Mouse (Mus musculus): ENCODE measurements at regions not wholly inside any gene's neighbourhood (a gene's known extent, or its start where the extent isn't known, plus 50 kb on each side); places are given as distances from the start of the nearest gene placed in this dataset.
"Not testable (repeated sequence)": the region's sequence is repeated elsewhere in the genome, so short reads cannot be mapped to it uniquely, and the experiment has no call there.

GRCm38 (mm10) chr10:29044781-29045180 is 58.7 kb upstream of the 2310057J18Rik start:
- H3K9ac ChIP-seq (ENCODE audit: insufficient read depth, low read depth); in situ Hi-C loops (cut with MboI; ENCODE audit: low pct_ligation_motif_present, low pct_unique_long_range_greater_than_20kb, low sequenced_read_pairs); H3K4me3 ChIP-seq (replicated peaks in 1 of 3; ENCODE audit: low read depth in 2 of 3, low read length in 2 of 3, poor library complexity in 1 of 3); H3K4me2 ChIP-seq (ENCODE audit: insufficient read depth, low read depth, poor library complexity, severe bottlenecking); dilution Hi-C loops (cut with MboI; ENCODE audit: extremely low pct_ligation_motif_present, extremely low pct_unique_long_range_greater_than_20kb, low sequenced_read_pairs); H3K27ac ChIP-seq (ENCODE audit: insufficient read depth, low read depth); H3K9me3 ChIP-seq (replicated peaks; ENCODE audit: low read length); H3K79me2 ChIP-seq (replicated peaks; ENCODE audit: control insufficient read depth, extremely low read depth, insufficient read depth, poor library complexity, severe bottlenecking); H3K27me3 ChIP-seq (replicated peaks); H3K4me1 ChIP-seq (ENCODE audit: control insufficient read depth in 1 of 2, insufficient read depth in 2 of 2); DNase-seq (ENCODE audit: extremely low read depth); H3K36me3 ChIP-seq (replicated peaks in 1 of 2; ENCODE audit: control insufficient read depth in 1 of 2, insufficient read depth in 1 of 2, low read length in 1 of 2): not testable (repeated sequence)

DNA sequence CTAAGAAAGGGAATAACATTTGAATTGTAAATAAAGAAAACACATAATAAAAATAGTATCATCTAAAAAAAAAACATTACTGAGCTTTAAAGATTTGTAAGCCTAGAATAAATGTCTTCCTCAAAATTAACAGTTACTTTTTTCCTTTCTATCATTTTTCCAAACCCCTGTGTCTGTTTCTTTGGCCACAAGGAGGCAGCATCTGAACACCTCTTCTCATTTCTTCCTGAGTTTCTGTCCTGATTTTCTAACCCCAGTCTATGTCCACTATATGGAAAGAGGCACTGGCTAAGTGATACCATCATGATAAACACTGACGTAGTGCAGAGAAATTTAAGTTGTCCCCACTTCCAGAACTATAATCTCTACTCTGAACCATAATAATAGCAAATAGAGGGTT is 55.8 kb upstream of the Soga3 start:
- Histone ChIP-seq H3K36me3 (replicated peaks in 1 of 2; ENCODE audit: control insufficient read depth in 1 of 2, insufficient read depth in 1 of 2, low read length in 1 of 2) (no peaks in the 10 kb centered on the region), H3K4me3 (replicated peaks in 1 of 3; ENCODE audit: low read depth in 2 of 3, low read length in 2 of 3, poor library complexity in 1 of 3) (no peak overlapping the region), H3K9ac (ENCODE audit: insufficient read depth, low read depth) (no peak overlapping the region), H3K27ac (ENCODE audit: insufficient read depth, low read depth) (no peak overlapping the region), H3K4me2 (ENCODE audit: insufficient read depth, low read depth, poor library complexity, severe bottlenecking) (no peak overlapping the region), H3K4me1 (ENCODE audit: control insufficient read depth in 1 of 2, insufficient read depth in 2 of 2) (no peaks in the 10 kb centered on the region), H3K79me2 (replicated peaks; ENCODE audit: control insufficient read depth, extremely low read depth, insufficient read depth, poor library complexity, severe bottlenecking) (no peaks in the 10 kb centered on the region), H3K9me3 (replicated peaks; ENCODE audit: low read length) (no peaks in the 10 kb centered on the region), H3K27me3 (replicated peaks) (no peaks in the 10 kb centered on the region)
- TF ChIP-seq RAD21 (IDR thresholded peaks at IDR 0.05; ENCODE audit: low read depth, low read length) (peak; percentile 66), SMC3 (IDR thresholded peaks at IDR 0.05; ENCODE audit: low read depth, low read length) (peak; percentile 40), BHLHE40 (IDR thresholded peaks at IDR 0.05; ENCODE audit: low read depth, low read length) (no peak), MXI1 (IDR thresholded peaks at IDR 0.05; ENCODE audit: low read depth, low read length) (no peak), ZKSCAN1 (IDR thresholded peaks at IDR 0.05; ENCODE audit: borderline replicate concordance, low read depth, low read length) (no peak), CTCF (conservative IDR thresholded peaks at IDR 0.05 in 1 of 2, IDR thresholded peaks at IDR 0.05 in 1 of 2; ENCODE audit: low read depth in 2 of 2, low read length in 2 of 2) (peak; percentile 17 to 67; a peak in 3 of 4 replicates)
- dilution Hi-C loops (cut with MboI; ENCODE audit: extremely low pct_ligation_motif_present, extremely low pct_unique_long_range_greater_than_20kb, low sequenced_read_pairs) (no loop called here), in situ Hi-C loops (cut with MboI; ENCODE audit: low pct_ligation_motif_present, low pct_unique_long_range_greater_than_20kb, low sequenced_read_pairs) (no loop called here)
- peak; percentile 19 for DNase-seq (ENCODE audit: extremely low read depth)
